Mouse (Mus musculus): ENCODE measurements at regions not wholly inside any gene's neighbourhood (a gene's known extent, or its start where the extent isn't known, plus 50 kb on each side); places are given as distances from the start of the nearest gene placed in this dataset.

DNA sequence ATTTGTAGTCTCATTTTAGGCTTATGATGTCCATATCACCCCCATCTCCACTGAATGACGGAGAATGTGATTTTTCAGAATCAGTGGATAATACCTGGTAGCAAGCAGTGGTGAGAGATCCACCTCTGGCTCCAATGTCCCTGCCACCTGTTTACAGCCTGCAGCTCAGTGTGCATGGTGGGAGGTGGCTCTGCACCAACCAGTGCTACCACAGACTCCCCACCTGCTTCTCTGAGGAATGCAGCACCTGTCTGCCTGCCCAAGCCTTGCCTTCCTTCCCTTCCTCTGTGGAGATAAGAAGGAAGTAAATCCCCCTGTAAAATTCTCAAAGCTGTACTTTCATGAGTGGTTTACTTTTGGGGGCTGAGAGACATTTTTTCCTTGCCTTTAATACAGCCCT is 95.9 kb upstream of the Shh start:
- 73% methylated on average over 1 of the region's 1 CpGs for WGBS
- no peaks in the 10 kb centered on the region for H3K9me3 ChIP-seq
- H3K4me1 ChIP-seq = peaks cover 6% of the 10 kb centered on the region; the same call in 1 of the 2 replicates
- no peak for DNase-seq (ENCODE audit: low spot score)
- no peaks in the 10 kb centered on the region for H3K36me3 ChIP-seq
- no peak overlapping the region for H3K27ac ChIP-seq
- H3K27me3 ChIP-seq (ENCODE audit: insufficient read depth, poor library complexity, severe bottlenecking) = no peaks in the 10 kb centered on the region
- no peak overlapping the region for H3K4me3 ChIP-seq

DNA sequence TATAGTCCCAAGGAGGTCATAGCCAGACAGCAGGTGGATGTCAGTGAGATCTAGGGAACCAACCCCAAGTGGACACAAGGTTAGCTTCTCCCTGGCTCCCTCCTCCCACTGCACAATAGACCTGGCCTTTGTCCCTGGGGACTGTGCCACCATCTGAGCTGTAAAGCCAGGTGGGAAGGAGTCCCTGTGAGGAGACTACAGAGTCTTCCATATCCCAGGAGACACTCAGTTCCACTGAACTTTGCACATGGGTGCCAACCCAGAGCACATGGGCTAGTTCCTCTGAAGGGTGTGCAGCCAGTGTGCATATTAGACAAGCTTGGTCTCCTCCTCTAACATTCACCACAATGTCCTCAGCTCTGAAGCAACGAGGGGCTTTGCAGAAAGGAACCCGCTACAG is 86.5 kb upstream of the Shh start:
- H3K4me1 ChIP-seq = no peaks in the 10 kb centered on the region
- no peaks in the 10 kb centered on the region for H3K27me3 ChIP-seq (ENCODE audit: insufficient read depth, poor library complexity, severe bottlenecking)
- WGBS = 76% methylated on average over 2 of the region's 2 CpGs
- no peak for DNase-seq (ENCODE audit: low spot score)
- no peak overlapping the region for H3K27ac ChIP-seq
- no peaks in the 10 kb centered on the region for H3K36me3 ChIP-seq
- no peak overlapping the region for H3K4me3 ChIP-seq
- no peaks in the 10 kb centered on the region for H3K9me3 ChIP-seq

DNA sequence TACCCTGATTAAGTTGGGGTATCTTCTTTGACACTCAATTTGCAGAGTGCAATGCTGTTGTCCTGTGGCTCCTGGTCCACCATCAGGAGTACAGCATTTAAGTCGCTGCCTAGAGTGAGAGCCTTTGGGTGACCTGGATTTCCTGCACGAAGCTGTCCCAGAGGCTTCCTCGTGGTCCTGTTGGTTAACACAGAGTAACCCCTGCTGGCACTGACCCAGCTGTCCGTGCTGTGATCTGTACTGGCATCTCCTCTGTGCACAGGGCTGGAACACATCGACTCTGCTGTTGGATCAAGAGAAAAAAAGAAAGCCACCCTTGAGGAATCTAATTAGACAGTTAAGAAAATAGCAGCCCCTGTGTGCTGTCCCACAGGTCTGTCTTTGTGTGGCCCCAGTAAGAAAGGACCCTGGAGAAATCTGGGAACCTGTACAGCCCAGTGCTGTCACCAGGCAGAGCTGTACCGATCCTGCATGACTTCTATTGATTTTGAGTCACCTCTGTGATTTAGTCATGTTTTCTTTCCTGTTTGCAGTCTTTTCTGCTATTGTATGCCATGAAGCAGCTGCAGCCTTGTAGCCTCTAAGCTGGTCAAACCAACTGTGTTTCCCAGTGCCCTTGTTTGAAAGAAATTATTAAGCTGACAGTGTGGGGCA is 63.3 kb upstream of the Shh start:
- H3K36me3 ChIP-seq = no peaks in the 10 kb centered on the region
- DNase-seq (ENCODE audit: low spot score) = no peak
- H3K27me3 ChIP-seq (ENCODE audit: insufficient read depth, poor library complexity, severe bottlenecking) = no peaks in the 10 kb centered on the region
- WGBS = 54% methylated on average over 6 of the region's 6 CpGs
- H3K4me3 ChIP-seq = no peak overlapping the region
- no peaks in the 10 kb centered on the region for H3K9me3 ChIP-seq
- H3K4me1 ChIP-seq = no peaks in the 10 kb centered on the region
- H3K27ac ChIP-seq = no peak overlapping the region

DNA sequence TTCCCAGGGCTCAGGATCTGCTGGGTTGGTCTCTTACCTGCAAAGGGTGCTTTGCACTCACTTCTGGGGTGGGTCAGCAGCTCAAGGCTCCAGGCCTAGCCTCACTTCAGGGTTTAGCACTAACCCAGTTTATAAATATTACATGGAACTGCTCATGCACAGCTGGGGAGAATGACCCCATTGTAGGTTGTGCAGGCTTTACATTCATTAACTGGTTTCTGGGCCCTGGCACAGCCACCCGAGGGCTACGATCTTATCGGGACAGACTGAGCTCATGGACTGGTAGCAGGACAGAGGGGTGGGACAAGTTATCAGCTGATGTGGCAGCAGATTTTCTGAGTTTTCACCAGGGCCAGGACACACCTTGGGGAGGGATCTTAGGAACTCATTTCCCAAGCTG is 59.4 kb upstream of the Shh start:
- H3K36me3 ChIP-seq = no peaks in the 10 kb centered on the region
- 81% methylated on average over 3 of the region's 3 CpGs for WGBS

DNA sequence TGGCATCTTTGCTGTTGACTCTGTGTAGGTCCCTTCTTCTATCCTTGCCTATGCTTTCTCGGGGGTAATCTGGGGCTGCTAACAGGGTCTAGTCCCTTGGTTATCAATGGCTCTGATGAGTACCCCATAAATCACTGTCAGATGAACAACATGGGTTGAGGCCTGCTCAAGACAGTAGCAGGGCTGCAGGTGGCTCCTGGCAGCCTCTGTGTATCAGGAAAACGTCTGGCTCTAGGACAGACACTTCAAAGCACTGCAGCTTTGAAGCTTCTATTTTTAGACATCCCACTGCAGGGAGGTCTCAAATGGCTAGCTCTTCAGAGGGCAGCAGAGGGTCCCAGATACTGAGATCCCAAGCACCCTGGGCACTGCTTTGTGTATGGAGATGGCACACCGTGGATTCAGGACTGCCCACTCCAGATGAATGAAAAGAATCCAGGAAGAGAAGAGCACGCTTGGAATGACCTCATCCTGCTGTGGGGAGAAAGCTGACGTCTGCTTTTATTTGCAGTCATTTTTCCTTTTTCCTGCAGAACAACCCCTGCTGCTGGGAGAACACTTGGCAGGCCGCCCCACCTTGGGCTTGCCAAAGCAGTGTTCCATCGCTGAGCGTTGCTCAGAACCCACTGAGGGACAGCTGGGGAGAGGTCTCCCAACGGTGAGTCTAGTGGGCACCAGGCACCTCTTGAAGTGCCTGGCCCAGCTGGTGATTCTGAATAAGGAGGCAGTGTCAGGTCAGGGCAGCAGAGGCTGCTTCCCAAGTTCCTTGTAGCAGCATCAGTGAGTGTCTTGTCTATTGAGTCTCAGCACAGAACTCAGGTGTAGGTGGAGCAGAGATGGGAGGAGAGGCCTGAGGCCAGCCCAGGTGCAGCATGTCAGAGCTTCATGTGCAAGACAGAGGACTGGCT is 54.0 kb upstream of the Shh start:
- Histone ChIP-seq H3K4me1 (peaks cover 16% of the 10 kb centered on the region), H3K27ac (peak overlapping the region; percentile 47; the same call in 1 of the 2 replicates), H3K4me3 (no peak overlapping the region), H3K9me3 (no peaks in the 10 kb centered on the region), H3K27me3 (ENCODE audit: insufficient read depth, poor library complexity, severe bottlenecking) (no peaks in the 10 kb centered on the region), H3K36me3 (no peaks in the 10 kb centered on the region)
- WGBS = 32% methylated on average over 9 of the region's 9 CpGs
- DNase-seq (ENCODE audit: low spot score) = no peak

More for the DNA sequence above, 59.4 kb upstream of the Shh start:
- no peak for DNase-seq (ENCODE audit: low spot score)
- no peaks in the 10 kb centered on the region for H3K9me3 ChIP-seq
- peaks cover 5% of the 10 kb centered on the region for H3K4me1 ChIP-seq
- H3K27ac ChIP-seq = no peak overlapping the region
- no peak overlapping the region for H3K4me3 ChIP-seq
- H3K27me3 ChIP-seq (ENCODE audit: insufficient read depth, poor library complexity, severe bottlenecking) = no peaks in the 10 kb centered on the region

DNA sequence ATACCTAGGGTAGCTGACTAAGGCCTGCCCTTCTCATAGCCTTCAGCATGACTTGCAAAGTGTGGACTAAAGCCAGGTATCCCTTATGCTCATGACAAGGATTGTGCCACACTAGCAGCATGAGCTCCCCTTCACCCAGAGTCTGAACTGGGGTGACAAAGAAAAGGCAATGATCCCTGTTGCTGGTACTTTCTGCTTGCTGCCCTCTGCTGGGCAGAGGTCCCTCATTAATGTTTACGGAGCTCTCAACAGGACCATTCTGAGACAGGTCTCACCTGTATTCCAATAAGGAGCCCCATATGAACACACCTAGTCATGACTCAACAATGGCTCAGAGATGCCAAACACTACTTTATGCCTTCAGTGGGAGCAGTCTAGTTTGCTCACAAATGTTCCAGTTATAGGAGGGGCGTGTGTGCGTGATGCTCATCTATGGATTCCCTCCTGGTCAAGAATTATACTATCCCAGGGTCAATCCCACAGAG is 52.0 kb upstream of the Shh start:
- DNase-seq (ENCODE audit: low spot score) = no peak
- Histone ChIP-seq H3K36me3 (no peaks in the 10 kb centered on the region), H3K27me3 (ENCODE audit: insufficient read depth, poor library complexity, severe bottlenecking) (no peaks in the 10 kb centered on the region), H3K27ac (no peak overlapping the region), H3K4me1 (peaks cover 16% of the 10 kb centered on the region), H3K4me3 (no peak overlapping the region), H3K9me3 (no peaks in the 10 kb centered on the region)
- WGBS = 80% methylated on average over 3 of the region's 3 CpGs
